Mouse (Mus musculus): ENCODE measurements around the gene Tes. TPM values are rescaled to one million over a fixed set of nuclear protein-coding genes. Genes with fewer than 3 reads are reported as not detected.
A peak's percentile ranks its signal among the peaks of the same experiment; 100 is the strongest.

Gene Tes
- 4.5 and 6.0 TPM in 2 replicates for polyA plus RNA-seq (2015; fragmentation: Nextera tagmentation; extraction: Ambion mirVana)

DNA sequence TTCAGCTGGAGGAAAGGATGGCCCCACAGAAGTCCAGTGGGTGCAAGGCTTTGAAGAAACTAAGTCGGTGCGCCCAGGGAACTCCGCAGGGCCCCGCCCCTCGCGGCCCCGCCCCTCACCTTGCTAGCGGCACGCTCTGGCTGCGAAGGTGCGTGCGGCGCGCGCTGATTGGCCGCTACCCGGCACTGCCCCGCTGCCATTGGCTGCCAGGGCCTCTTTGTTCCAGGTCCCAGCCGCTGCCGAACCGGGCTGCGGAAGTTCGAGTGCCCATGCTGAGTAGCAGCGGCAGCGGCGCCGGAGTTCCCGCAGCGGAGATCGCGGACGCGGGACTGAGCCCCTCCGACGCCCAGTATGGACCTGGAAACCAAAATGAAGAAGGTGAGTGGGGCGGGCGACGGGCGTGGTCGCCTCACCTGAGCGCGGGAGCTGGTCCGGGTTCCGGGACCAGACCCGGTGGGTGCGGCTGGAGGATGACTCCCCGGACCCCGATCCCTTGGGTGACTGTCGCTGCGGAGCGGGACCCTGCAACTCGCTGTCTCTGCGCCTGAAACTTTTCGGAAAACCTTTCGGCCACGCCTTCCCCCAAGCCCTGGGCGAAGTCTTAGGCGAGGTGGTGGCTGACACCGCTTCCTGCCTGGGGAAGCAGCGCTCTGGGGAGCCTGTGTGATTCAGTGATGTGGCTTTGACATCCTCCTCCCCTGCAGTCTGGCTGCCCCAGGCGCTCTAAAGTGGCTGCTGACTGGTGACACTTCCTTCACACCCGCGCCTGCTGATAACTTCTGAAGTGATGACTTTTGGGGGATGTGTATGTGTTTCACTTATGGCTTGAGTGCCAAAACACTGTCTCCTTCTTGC, at the start of gene Tes:
TSS of gene Tes (plus strand) at position 214 of the 855 bp plus-strand sequence.
- Histone ChIP-seq H3K4me1 (replicated peaks) (peaks cover 8% of the 10 kb centered on the region; the same call in 1 of the 2 replicates), H3K27me3 (peaks cover 19% of the 10 kb centered on the region), H3K9ac (peak within 1 kb of the TSS; percentile 27), H3K4me3 (replicated peaks) (peak within 1 kb of the TSS; percentile 59), H3K4me2 (peak within 1 kb of the TSS; percentile 76), H3K9me3 (replicated peaks) (no peaks in the 10 kb centered on the region), H3K36me3 (no peaks in the 10 kb centered on the region), H3K27ac (no peak within 1 kb of the TSS)
- ATAC-seq (ENCODE audit: low read depth) (peak; percentile 79), DNase-seq (peak; percentile 42)
- under 1% methylated on average over 63 of the region's 63 CpGs for WGBS (ENCODE audit: insufficient replicate concordance)

DNA sequence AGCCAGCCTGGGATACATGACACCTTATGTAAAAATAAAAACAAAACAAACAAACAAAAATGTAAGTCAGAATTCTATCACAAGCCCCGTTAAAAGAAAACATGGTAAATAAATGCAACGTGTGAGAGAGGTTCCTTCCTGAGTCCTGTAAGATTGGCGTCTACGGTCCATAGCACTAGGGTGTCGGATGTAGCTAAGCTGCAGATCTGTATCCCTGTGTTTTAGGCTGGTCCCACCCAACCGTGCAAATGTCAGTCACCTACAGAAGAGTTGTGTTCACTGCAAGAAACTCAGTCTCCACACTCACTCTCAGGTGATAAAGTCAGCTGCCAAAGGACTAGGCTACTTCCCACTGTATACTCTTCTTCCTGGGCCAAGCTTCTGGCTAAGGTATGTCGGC, 39.1 kb upstream of the Tes start:
- 51% methylated on average over 7 of the region's 7 CpGs for WGBS (ENCODE audit: insufficient replicate concordance)
- DNase-seq, result no peak
- no peaks in the 10 kb centered on the region for H3K27me3 ChIP-seq
- no peak for ATAC-seq (ENCODE audit: low read depth)
- H3K27ac ChIP-seq, result no peak overlapping the region
- no peaks in the 10 kb centered on the region for H3K9me3 ChIP-seq (replicated peaks)
- no peak overlapping the region for H3K9ac ChIP-seq
- H3K4me2 ChIP-seq, result no peak overlapping the region
- no peaks in the 10 kb centered on the region for H3K4me1 ChIP-seq (replicated peaks)
- no peaks in the 10 kb centered on the region for H3K36me3 ChIP-seq
- H3K4me3 ChIP-seq (replicated peaks), result no peak overlapping the region

DNA sequence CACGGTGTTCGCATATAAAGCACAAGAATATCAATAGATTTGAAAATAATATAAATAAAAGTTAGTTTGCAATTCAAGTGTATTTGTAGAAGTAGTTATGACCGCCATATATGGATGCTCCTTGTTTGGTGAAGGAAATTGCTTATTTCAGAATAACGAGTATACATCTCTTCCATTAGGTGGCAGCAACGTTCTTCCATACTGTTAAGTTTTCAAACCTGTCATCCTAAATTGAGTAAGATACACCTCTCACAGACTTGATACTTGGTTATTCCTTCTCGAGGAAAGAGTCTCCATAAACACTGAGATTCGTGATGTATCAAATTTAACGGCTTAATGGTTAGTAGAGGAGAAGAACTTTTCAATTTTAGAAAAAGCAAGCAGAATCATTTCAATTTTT, 37.4 kb upstream of the Tes start:
- DNase-seq (no peak), ATAC-seq (ENCODE audit: low read depth) (no peak)

DNA sequence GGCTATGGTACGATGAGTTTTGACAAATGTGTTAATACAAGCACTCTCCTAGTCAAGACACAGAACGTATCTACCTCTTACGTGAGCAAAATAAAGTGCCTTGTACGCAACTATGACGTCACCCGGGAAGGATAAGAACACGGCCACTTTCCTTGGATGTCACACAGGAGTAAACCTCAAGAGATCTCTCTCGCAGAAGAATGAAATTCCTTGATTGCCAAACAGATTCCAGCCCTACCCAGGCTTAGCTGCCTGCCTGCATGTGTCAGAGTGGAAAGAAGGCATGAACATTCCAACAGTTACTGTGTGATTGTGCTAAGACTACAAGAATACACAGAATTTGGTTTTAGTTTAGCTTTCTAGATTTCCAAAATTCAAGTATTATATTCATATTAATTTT, 36.1 kb upstream of the Tes start:
- H3K27ac ChIP-seq, result no peak overlapping the region
- no peaks in the 10 kb centered on the region for H3K27me3 ChIP-seq
- no peaks in the 10 kb centered on the region for H3K4me1 ChIP-seq (replicated peaks)
- 77% methylated on average over 8 of the region's 8 CpGs for WGBS (ENCODE audit: insufficient replicate concordance)
- H3K4me3 ChIP-seq (replicated peaks), result no peak overlapping the region
- ATAC-seq (ENCODE audit: low read depth) (no peak), DNase-seq (no peak)
- no peak overlapping the region for H3K9ac ChIP-seq
- H3K4me2 ChIP-seq, result no peak overlapping the region
- no peaks in the 10 kb centered on the region for H3K36me3 ChIP-seq
- no peaks in the 10 kb centered on the region for H3K9me3 ChIP-seq (replicated peaks)

More for the DNA sequence above, 37.4 kb upstream of the Tes start:
- H3K4me2 ChIP-seq, result no peak overlapping the region
- H3K4me3 ChIP-seq (replicated peaks), result no peak overlapping the region
- no peak overlapping the region for H3K9ac ChIP-seq
- no peaks in the 10 kb centered on the region for H3K4me1 ChIP-seq (replicated peaks)
- H3K27ac ChIP-seq, result no peak overlapping the region
- H3K36me3 ChIP-seq, result no peaks in the 10 kb centered on the region
- 11% methylated on average over 8 of the region's 8 CpGs for WGBS (ENCODE audit: insufficient replicate concordance)
- H3K27me3 ChIP-seq, result no peaks in the 10 kb centered on the region
- H3K9me3 ChIP-seq (replicated peaks), result no peaks in the 10 kb centered on the region

DNA sequence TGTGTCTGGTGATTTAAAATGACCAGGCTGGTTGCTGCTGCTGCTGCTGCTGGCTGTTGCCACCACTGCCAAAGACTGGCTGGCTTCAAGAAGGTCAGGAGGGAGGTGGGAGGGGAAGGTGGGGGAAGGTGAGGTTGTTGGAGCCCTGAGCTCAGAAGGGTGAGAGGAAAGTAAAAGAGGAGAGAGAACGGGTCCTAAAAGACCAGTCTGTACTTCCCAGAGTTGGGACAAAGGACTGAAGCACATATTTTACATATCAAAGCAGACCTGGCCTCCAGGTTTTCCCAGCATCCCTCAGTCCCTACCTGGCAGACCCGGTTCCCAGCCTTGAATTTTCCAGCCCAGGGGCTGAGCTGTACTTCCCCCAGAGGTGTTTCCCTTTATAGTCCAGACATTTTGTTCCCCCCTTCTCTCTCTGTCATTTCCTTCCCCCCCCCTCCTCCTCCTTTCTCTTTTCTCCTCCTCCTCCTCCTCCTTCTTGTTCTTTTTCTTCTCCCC, 32.7 kb upstream of the Tes start:
- DNase-seq, result no peak

DNA sequence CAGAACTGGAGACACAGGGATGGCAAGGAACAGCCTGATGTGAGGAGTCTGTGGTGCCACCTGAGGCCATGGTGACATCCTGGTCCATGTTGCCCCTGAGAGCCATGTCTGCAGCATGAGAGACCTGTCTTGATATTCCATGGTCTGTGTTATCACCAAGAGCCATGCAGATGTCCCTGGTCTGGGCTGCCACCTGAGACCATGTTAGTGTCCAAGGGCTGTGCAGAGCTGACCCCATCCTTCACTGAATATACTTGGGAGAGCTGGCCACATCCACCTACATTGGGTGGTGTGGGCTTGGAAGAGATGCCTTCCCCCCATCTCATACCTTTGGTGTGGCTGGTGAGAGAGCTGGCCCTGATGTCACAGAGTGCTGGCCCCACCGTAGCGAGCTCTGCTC, 30.9 kb upstream of the Tes start:
- no peaks in the 10 kb centered on the region for H3K27me3 ChIP-seq
- no peak overlapping the region for H3K27ac ChIP-seq
- DNase-seq, result no peak
- H3K9ac ChIP-seq, result no peak overlapping the region
- H3K4me1 ChIP-seq (replicated peaks), result no peaks in the 10 kb centered on the region
- no peak overlapping the region for H3K4me2 ChIP-seq
- no peaks in the 10 kb centered on the region for H3K9me3 ChIP-seq (replicated peaks)
- no peaks in the 10 kb centered on the region for H3K36me3 ChIP-seq
- WGBS (ENCODE audit: insufficient replicate concordance), result 78% methylated on average over 2 of the region's 2 CpGs
- no peak for ATAC-seq (ENCODE audit: low read depth)
- H3K4me3 ChIP-seq (replicated peaks), result no peak overlapping the region

More for the DNA sequence above, 32.7 kb upstream of the Tes start:
- H3K27me3 ChIP-seq, result no peaks in the 10 kb centered on the region
- H3K27ac ChIP-seq, result no peak overlapping the region
- no peak overlapping the region for H3K9ac ChIP-seq
- no peaks in the 10 kb centered on the region for H3K9me3 ChIP-seq (replicated peaks)
- no peaks in the 10 kb centered on the region for H3K36me3 ChIP-seq
- no peak for ATAC-seq (ENCODE audit: low read depth)
- H3K4me2 ChIP-seq, result no peak overlapping the region
- H3K4me1 ChIP-seq (replicated peaks), result no peaks in the 10 kb centered on the region
- WGBS (ENCODE audit: insufficient replicate concordance), result 6% methylated on average over 2 of the region's 2 CpGs
- H3K4me3 ChIP-seq (replicated peaks), result no peak overlapping the region

DNA sequence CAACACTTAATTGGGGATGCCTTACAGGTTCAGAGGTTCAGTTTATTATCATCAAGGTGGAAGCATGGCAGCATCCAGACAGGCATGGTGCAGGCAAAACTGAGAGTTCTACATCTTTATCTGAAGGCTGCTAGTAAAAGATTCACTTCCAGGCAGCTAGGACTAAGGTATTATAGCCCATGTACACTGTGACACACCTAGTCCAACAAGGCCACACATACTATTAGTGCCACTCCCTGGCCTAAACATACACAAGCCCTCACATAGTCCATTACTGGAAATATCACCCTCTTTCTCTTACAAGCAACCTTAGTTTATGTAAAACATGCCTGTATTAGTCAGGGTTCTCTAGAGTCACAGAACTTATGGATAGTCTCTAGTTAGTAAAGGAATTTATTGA, 29.7 kb upstream of the Tes start:
- no peak overlapping the region for H3K4me3 ChIP-seq (replicated peaks)
- no peak overlapping the region for H3K9ac ChIP-seq
- H3K4me1 ChIP-seq (replicated peaks), result no peaks in the 10 kb centered on the region
- no peak overlapping the region for H3K4me2 ChIP-seq
- no peaks in the 10 kb centered on the region for H3K27me3 ChIP-seq
- H3K36me3 ChIP-seq, result no peaks in the 10 kb centered on the region
- H3K27ac ChIP-seq, result no peak overlapping the region
- ATAC-seq (ENCODE audit: low read depth) (no peak), DNase-seq (no peak)
- no peaks in the 10 kb centered on the region for H3K9me3 ChIP-seq (replicated peaks)

DNA sequence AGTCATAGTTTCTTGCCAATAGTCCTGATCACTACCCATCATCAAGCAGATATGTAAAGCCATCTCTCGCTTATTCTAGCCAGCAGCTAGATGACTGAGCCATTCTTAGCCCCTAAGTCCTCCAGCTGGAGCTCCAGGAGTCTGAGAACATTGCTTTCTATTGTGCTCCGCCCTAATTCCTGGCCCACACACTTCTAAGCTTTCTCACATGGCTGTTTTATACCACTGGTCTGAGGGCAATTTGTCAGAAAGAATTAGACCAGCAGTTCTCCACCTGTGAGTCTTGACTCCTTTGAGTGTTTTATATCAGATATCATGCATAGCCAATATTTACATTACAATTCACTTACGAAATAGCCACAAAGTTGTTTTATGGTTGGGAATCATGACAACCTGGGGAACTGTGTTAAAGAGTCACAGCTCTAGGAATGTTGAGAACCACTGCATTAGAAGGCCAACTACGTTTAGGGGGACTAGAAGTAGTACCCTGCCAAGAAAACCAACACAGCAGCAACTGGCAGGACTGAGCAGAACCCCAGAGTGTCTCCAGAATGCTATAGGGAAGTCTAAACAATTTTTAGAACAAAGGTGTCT, 13.4 kb upstream of the Tes start:
- no peak overlapping the region for H3K4me3 ChIP-seq (replicated peaks)
- H3K4me2 ChIP-seq, result no peak overlapping the region
- DNase-seq, result no peak
- H3K36me3 ChIP-seq, result no peaks in the 10 kb centered on the region
- H3K27ac ChIP-seq, result no peak overlapping the region
- no peaks in the 10 kb centered on the region for H3K9me3 ChIP-seq (replicated peaks)
- no peak overlapping the region for H3K9ac ChIP-seq
- no peaks in the 10 kb centered on the region for H3K4me1 ChIP-seq (replicated peaks)
- H3K27me3 ChIP-seq, result no peaks in the 10 kb centered on the region
- ATAC-seq (ENCODE audit: low read depth), result no peak
- 56% methylated on average over 4 of the region's 4 CpGs for WGBS (ENCODE audit: insufficient replicate concordance)

DNA sequence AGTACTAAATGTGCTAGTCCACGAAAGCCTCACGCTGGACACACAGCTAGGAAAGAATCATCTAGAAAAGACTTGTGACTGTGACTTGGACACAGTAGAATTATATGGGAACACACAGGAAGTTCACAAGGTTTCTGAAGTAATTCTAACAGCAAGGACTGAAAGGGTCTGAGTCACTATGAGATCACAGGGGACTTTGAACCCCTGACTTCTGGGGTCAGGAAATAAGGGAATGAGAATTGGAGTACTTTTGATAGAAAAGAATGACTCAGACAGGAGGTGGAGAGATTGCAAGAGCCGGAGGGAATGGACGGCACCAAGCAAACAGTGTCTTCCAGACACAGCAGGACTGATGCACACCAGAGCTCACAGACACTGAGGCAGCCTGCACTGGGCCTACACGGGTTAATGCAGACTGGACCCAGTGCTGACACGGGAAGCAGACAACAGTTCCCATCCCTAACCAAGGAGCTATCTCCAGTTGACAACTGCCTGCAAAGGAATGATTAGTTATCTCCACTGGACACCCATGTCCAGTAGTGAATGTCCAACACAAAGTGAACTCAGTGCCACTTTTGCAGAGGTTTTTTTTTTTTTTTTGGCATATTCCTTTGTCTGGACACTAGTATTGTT, 11.8 kb upstream of the Tes start:
- no peak for DNase-seq
- no peak for ATAC-seq (ENCODE audit: low read depth)
- 42% methylated on average over 6 of the region's 6 CpGs for WGBS (ENCODE audit: insufficient replicate concordance)
- H3K9ac ChIP-seq, result no peak overlapping the region
- H3K4me3 ChIP-seq (replicated peaks), result no peak overlapping the region
- no peak overlapping the region for H3K4me2 ChIP-seq
- no peaks in the 10 kb centered on the region for H3K27me3 ChIP-seq
- no peak overlapping the region for H3K27ac ChIP-seq
- H3K4me1 ChIP-seq (replicated peaks), result no peaks in the 10 kb centered on the region
- no peaks in the 10 kb centered on the region for H3K36me3 ChIP-seq
- H3K9me3 ChIP-seq (replicated peaks), result no peaks in the 10 kb centered on the region

DNA sequence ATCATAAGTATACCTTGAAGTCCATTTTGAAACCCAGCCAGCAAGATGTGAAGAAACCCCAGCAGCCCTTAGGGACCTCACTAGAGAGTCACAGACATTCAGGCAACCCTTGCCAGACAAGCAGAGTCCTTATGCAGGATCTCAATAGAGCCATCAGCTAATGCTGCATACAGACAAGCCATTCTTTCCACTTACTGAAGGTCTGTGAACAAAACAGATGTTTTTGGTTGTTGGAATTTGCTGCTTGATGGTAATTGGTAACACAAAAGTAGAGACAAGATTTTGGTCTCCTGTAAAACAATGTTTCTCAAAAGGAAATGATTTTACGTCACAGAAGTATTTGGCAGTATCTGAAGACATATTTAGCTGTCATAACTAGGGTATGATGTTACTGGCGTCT, 10.2 kb upstream of the Tes start:
- H3K4me3 ChIP-seq (replicated peaks), result no peak overlapping the region
- no peaks in the 10 kb centered on the region for H3K9me3 ChIP-seq (replicated peaks)
- H3K27me3 ChIP-seq, result no peaks in the 10 kb centered on the region
- ATAC-seq (ENCODE audit: low read depth) (no peak), DNase-seq (no peak)
- H3K4me2 ChIP-seq, result no peak overlapping the region
- no peaks in the 10 kb centered on the region for H3K36me3 ChIP-seq
- no peak overlapping the region for H3K9ac ChIP-seq
- no peaks in the 10 kb centered on the region for H3K4me1 ChIP-seq (replicated peaks)
- 60% methylated on average over 2 of the region's 2 CpGs for WGBS (ENCODE audit: insufficient replicate concordance)
- H3K27ac ChIP-seq, result no peak overlapping the region

DNA sequence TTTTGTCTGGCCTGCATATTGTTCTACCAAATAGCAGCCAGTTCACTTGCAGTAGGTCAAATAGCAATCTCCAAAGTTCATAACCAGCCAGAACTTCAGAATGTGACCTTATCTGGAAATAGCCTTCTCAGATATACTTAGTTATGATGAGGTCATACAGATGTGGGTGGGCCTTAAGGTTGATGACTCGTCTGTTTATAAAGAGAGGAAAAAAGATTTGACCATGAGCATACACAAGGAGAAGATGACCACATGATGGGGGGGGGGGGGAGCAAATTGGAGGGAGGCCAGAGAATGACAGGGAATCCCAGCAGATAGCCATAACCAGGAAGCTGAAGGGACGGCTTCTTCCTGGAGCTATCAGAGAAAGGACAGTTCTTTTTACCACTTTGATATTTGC, 9.3 kb upstream of the Tes start:
- no peak for DNase-seq
- 43% methylated on average over 2 of the region's 2 CpGs for WGBS (ENCODE audit: insufficient replicate concordance)
- no peak for ATAC-seq (ENCODE audit: low read depth)

More for the DNA sequence above, 9.3 kb upstream of the Tes start:
- no peak overlapping the region for H3K9ac ChIP-seq
- no peak overlapping the region for H3K4me3 ChIP-seq (replicated peaks)
- no peaks in the 10 kb centered on the region for H3K9me3 ChIP-seq (replicated peaks)
- no peaks in the 10 kb centered on the region for H3K4me1 ChIP-seq (replicated peaks)
- H3K27ac ChIP-seq, result no peak overlapping the region
- no peaks in the 10 kb centered on the region for H3K27me3 ChIP-seq
- no peaks in the 10 kb centered on the region for H3K36me3 ChIP-seq
- H3K4me2 ChIP-seq, result no peak overlapping the region

Data from liver, embryonic 13.5 days (tissue).